Comparison of ENCODE assay signal across 20 mouse cellular contexts in the genomic region with DNA sequence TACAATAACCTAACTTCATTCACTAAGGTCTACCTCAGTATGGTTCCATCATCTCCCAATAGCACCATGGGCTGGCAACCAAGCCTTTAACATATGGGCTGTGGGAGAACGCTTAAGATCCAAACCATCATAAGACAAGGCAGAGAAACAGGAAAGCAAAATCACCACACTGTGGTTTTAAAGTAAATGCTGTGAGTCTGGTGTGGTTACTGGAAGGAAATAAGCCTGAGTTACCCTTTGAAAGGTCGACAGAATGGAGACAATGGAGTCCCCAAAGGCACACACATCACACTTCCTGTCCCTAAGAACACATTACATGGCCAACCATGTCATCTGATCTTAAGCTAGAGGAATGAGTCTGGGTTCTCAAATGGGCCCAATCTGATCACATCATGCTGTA.
DNase-seq lines count a peak whose midpoint lies in the region; ATAC-seq lines count a peak whose summit lies in the region.
"Had no signal": no experiment of that assay in that cellular context is flagged by ENCODE, and none has a peak within 500 bp of the region (broad histone marks: within the 10 kb centered on the region; RNA-seq: fewer than 3 reads in every experiment).

No protein-coding gene starts in this region.

- peak; percentile 15 for DNase-seq in liver, embryonic 11.5 days (ENCODE audit: low spot score)
- peak; percentile 30 for DNase-seq in CD4-positive, CD25-positive, alpha-beta regulatory T cell, adult 2 months (ENCODE audit: low read depth, low spot score)
- DNase-seq in natural killer cell, adult 2 months (ENCODE audit: low spot score in 2 of 2), result peak; percentile 35 to 42
- no peak for DNase-seq in hindbrain, embryonic 11.5 days (ENCODE audit: low spot score)
- DNase-seq in testis, postnatal 14 days (ENCODE audit: low spot score), result no peak
- DNase-seq: cerebellum, adult 8-10 months; gastrocnemius, postnatal 25 days; right cerebral cortex, postnatal 14 days; spleen, adult 18-20 months had no signal

- H3K9me3 ChIP-seq in liver, embryonic 11.5 days (ENCODE audit: control insufficient read depth, low read length), result no peaks in the 10 kb centered on the region
- H3K9me3 ChIP-seq in liver, embryonic 12.5 days (replicated peaks), result no peaks in the 10 kb centered on the region
- H3K9me3 ChIP-seq in hindbrain, embryonic 11.5 days (ENCODE audit: control insufficient read depth, low read length), result no peaks in the 10 kb centered on the region
- H3K9me3 ChIP-seq in forebrain, embryonic 12.5 days, result no peaks in the 10 kb centered on the region
- H3K9me3 ChIP-seq: midbrain, embryonic 13.5 days; neural tube, embryonic 15.5 days had no signal

- ATAC-seq in liver, embryonic 11.5 days (replicated peaks; ENCODE audit: low FRiP score), result no peak
- ATAC-seq in liver, embryonic 12.5 days, result no peak
- peak; percentile 72 for ATAC-seq in common myeloid progenitor, adult 5-6 weeks (replicated peaks; ENCODE audit: low read depth, poor library complexity, severe bottlenecking)
- ATAC-seq in hindbrain, embryonic 11.5 days (ENCODE audit: low FRiP score), result no peak
- ATAC-seq in forebrain, embryonic 12.5 days (ENCODE audit: low FRiP score), result no peak
- ATAC-seq: forebrain, embryonic 13.5 days; intestine, postnatal 0 days; lung, postnatal 0 days; midbrain, embryonic 13.5 days; Patski had no signal

- no peak overlapping the region for H3K4me3 ChIP-seq in liver, embryonic 11.5 days (ENCODE audit: low read depth, low read length)
- no peak overlapping the region for H3K4me3 ChIP-seq in liver, embryonic 12.5 days
- no peak overlapping the region for H3K4me3 ChIP-seq in hindbrain, embryonic 11.5 days (ENCODE audit: low read depth, low read length)
- H3K4me3 ChIP-seq in forebrain, embryonic 12.5 days (replicated peaks), result no peak overlapping the region
- H3K4me3 ChIP-seq: forebrain, embryonic 13.5 days; midbrain, embryonic 13.5 days; neural tube, embryonic 15.5 days had no signal

- no peaks in the 10 kb centered on the region; the same call in 1 of the 2 replicates for H3K27me3 ChIP-seq in liver, embryonic 11.5 days (replicated peaks; ENCODE audit: control insufficient read depth, insufficient read depth, low read length)
- no peaks in the 10 kb centered on the region; the same call in 1 of the 2 replicates for H3K27me3 ChIP-seq in liver, embryonic 12.5 days (replicated peaks)
- no peaks in the 10 kb centered on the region for H3K27me3 ChIP-seq in hindbrain, embryonic 11.5 days (ENCODE audit: control insufficient read depth, insufficient read depth, low read length)
- H3K27me3 ChIP-seq in forebrain, embryonic 12.5 days, result peaks cover 9% of the 10 kb centered on the region; the same call in 1 of the 2 replicates
- H3K27me3 ChIP-seq: neural tube, embryonic 15.5 days; Patski had no signal

- no peak overlapping the region for H3K27ac ChIP-seq in liver, embryonic 11.5 days (ENCODE audit: low read depth, low read length)
- no peak overlapping the region for H3K27ac ChIP-seq in liver, embryonic 12.5 days
- H3K27ac ChIP-seq in hindbrain, embryonic 11.5 days (ENCODE audit: low read depth, low read length), result no peak overlapping the region
- H3K27ac ChIP-seq in forebrain, embryonic 12.5 days, result no peak overlapping the region
- H3K27ac ChIP-seq: forebrain, embryonic 13.5 days; hindbrain, embryonic 14.5 days; kidney, postnatal 0 days; midbrain, embryonic 13.5 days; neural tube, embryonic 15.5 days had no signal

- no peak overlapping the region for H3K4me2 ChIP-seq in liver, embryonic 11.5 days
- H3K4me2 ChIP-seq in liver, embryonic 12.5 days, result no peak overlapping the region
- H3K4me2 ChIP-seq in hindbrain, embryonic 11.5 days (replicated peaks; ENCODE audit: low read depth, low read length), result no peak overlapping the region
- no peak overlapping the region for H3K4me2 ChIP-seq in forebrain, embryonic 12.5 days
- H3K4me2 ChIP-seq: forebrain, embryonic 13.5 days; hindbrain, embryonic 14.5 days; midbrain, embryonic 13.5 days; neural tube, embryonic 15.5 days had no signal

- 47% methylated on average over 2 of the region's 2 CpGs for WGBS in liver, embryonic 11.5 days
- WGBS in liver, embryonic 12.5 days (ENCODE audit: insufficient replicate concordance), result 25% methylated on average over 2 of the region's 2 CpGs
- 78% methylated on average over 2 of the region's 2 CpGs for WGBS in hindbrain, embryonic 11.5 days
- 80% methylated on average over 2 of the region's 2 CpGs for WGBS in forebrain, embryonic 12.5 days

- no peak overlapping the region for H3K9ac ChIP-seq in liver, embryonic 11.5 days (ENCODE audit: low read depth, low read length)
- no peak overlapping the region for H3K9ac ChIP-seq in liver, embryonic 12.5 days
- no peak overlapping the region for H3K9ac ChIP-seq in hindbrain, embryonic 11.5 days (ENCODE audit: low read depth, low read length)
- no peak overlapping the region for H3K9ac ChIP-seq in forebrain, embryonic 12.5 days
- H3K9ac ChIP-seq: forebrain, embryonic 13.5 days; hindbrain, embryonic 14.5 days; midbrain, embryonic 13.5 days; neural tube, embryonic 15.5 days had no signal

- H3K36me3 ChIP-seq in liver, embryonic 11.5 days (ENCODE audit: control insufficient read depth, insufficient read depth, low read length), result no peaks in the 10 kb centered on the region
- no peaks in the 10 kb centered on the region for H3K36me3 ChIP-seq in liver, embryonic 12.5 days
- no peaks in the 10 kb centered on the region for H3K36me3 ChIP-seq in hindbrain, embryonic 11.5 days (ENCODE audit: control insufficient read depth, insufficient read depth, low read length)
- no peaks in the 10 kb centered on the region for H3K36me3 ChIP-seq in forebrain, embryonic 12.5 days (replicated peaks)
- H3K36me3 ChIP-seq: midbrain, embryonic 13.5 days; neural tube, embryonic 15.5 days had no signal

- H3K4me1 ChIP-seq in liver, embryonic 11.5 days (replicated peaks; ENCODE audit: control insufficient read depth, insufficient read depth, low read length), result no peaks in the 10 kb centered on the region
- H3K4me1 ChIP-seq in liver, embryonic 12.5 days, result peaks cover 5% of the 10 kb centered on the region
- H3K4me1 ChIP-seq in hindbrain, embryonic 11.5 days (replicated peaks; ENCODE audit: control insufficient read depth, insufficient read depth, low read length), result peaks cover 3% of the 10 kb centered on the region; the same call in 1 of the 2 replicates
- peaks cover 16% of the 10 kb centered on the region for H3K4me1 ChIP-seq in forebrain, embryonic 12.5 days

Comparison
In these comparisons a context has a peak if more than half of its experiments do, and no peak if none do; other contexts are left out.
1. DNase-seq: peak in liver, embryonic 11.5 days (single experiment), CD4-positive, CD25-positive, alpha-beta regulatory T cell, adult 2 months (single experiment) and natural killer cell, adult 2 months (2 of 2); none in hindbrain, embryonic 11.5 days (single experiment) and testis, postnatal 14 days (single experiment).